Mouse (Mus musculus): Measurements from ENCODE around the gene Asb4.

Asb4 gene

GRCm38 (mm10) chr6:5394971-5395370 lies 11.8 kb downstream of the Asb4 start:
- no peak for DNase-seq

GRCm38 (mm10) chr6:5396797-5397196 lies 13.6 kb downstream of the Asb4 start:
- DNase-seq = no peak

- DNase-seq = peak; percentile 30 to 37
Observed at GRCm38 (mm10) chr6:5401394-5401793, 18.2 kb downstream of the Asb4 start.

- no peak for DNase-seq
Observed at GRCm38 (mm10) chr6:5403095-5403815, 20.1 kb downstream of the Asb4 start.

- no peak for DNase-seq
Observed at GRCm38 (mm10) chr6:5404016-5404415, 20.8 kb downstream of the Asb4 start.

GRCm38 (mm10) chr6:5408451-5409177 lies 25.4 kb downstream of the Asb4 start:
- DNase-seq = no peak

GRCm38 (mm10) chr6:5409676-5410075 lies 26.5 kb downstream of the Asb4 start:
- no peak for DNase-seq

GRCm38 (mm10) chr6:5410697-5411391 lies 27.7 kb downstream of the Asb4 start:
- peak in 1 of 2 experiments; percentile 7 for DNase-seq

- peak in 1 of 2 experiments; percentile 28 for DNase-seq
Observed at GRCm38 (mm10) chr6:5413282-5413681, 30.1 kb downstream of the Asb4 start.

- no peak for DNase-seq
Observed at GRCm38 (mm10) chr6:5421442-5421841, 38.3 kb downstream of the Asb4 start.

GRCm38 (mm10) chr6:5422386-5422785 lies 39.2 kb downstream of the Asb4 start:
- DNase-seq = peak in 1 of 2 experiments; percentile 47

- DNase-seq = no peak
Observed at GRCm38 (mm10) chr6:5423594-5423993, 40.4 kb downstream of the Asb4 start.

GRCm38 (mm10) chr6:5427033-5427432 lies 43.8 kb downstream of the Asb4 start:
- DNase-seq = no peak

GRCm38 (mm10) chr6:5429562-5429961 lies 46.4 kb downstream of the Asb4 start:
- no peak for DNase-seq

- DNase-seq = no peak
Observed at GRCm38 (mm10) chr6:5429982-5430550, 46.9 kb downstream of the Asb4 start.

- DNase-seq = no peak
Observed at GRCm38 (mm10) chr6:5433887-5434286, 50.7 kb downstream of the Asb4 start.

GRCm38 (mm10) chr6:5437757-5438156 lies 54.6 kb downstream of the Asb4 start:
- DNase-seq = no peak

GRCm38 (mm10) chr6:5441221-5441620 lies 58.0 kb downstream of the Asb4 start:
- DNase-seq = no peak

- DNase-seq = no peak
Observed at GRCm38 (mm10) chr6:5442316-5443085, 59.3 kb downstream of the Asb4 start.

- no peak for DNase-seq
Observed at GRCm38 (mm10) chr6:5443104-5443863, 60.1 kb downstream of the Asb4 start.

GRCm38 (mm10) chr6:5444331-5444898 lies 61.2 kb downstream of the Asb4 start:
- no peak for DNase-seq

Data from thymus, adult 18-20 months (tissue).